Mouse (Mus musculus) liver, embryonic 14.5 days (tissue): ENCODE data around the gene Hmgn1. TPM values are rescaled to one million over a fixed set of nuclear protein-coding genes. Genes with fewer than 3 reads are reported as not detected.

Experiments
- ATAC-seq: fragments of 200-750 bp; cut with Nextera tagmentation; 2 replicates; pipeline ENCODE4 v1.8.0; 2017; ENCODE audit warnings: moderate number of reproducible peaks, mild to moderate bottlenecking, moderate library complexity; ENCODE audit not compliant: insufficient read depth
- DNase-seq, 3 experiments: peaks; one replicate each; pipeline ENCODE4 v3.0.0-alpha.2; 2012 to 2013; ENCODE audit warnings: low read depth in 3 of 3, low spot score in 3 of 3
- H3K27ac ChIP-seq: fragments of 300-500 bp; sonication (generic); 2 replicates; pipeline ENCODE4 v1.5.1; 2014; ENCODE audit warnings: moderate library complexity, mild to moderate bottlenecking, control low read depth, inconsistent platforms
- H3K27me3 ChIP-seq: fragments of 300-500 bp; sonication (generic); 2 replicates; pipeline ENCODE4 v1.6.1; 2014; ENCODE audit warnings: mild to moderate bottlenecking, low read length, moderate library complexity; ENCODE audit not compliant: control insufficient read depth, insufficient read depth
- H3K36me3 ChIP-seq: fragments of 300-500 bp; sonication (generic); replicated peaks from 2 replicates; pipeline ENCODE4 v1.6.1; 2014; ENCODE audit warnings: low read depth; ENCODE audit not compliant: control insufficient read depth, insufficient read depth
- H3K4me1 ChIP-seq, 2 experiments: fragments of 200-500 bp in 1 of 2; fragments of 300-500 bp in 1 of 2; sonication (generic) in 1 of 2; replicated peaks; 2 replicates each; pipeline ENCODE4 v1.6.1; 2012 to 2014; ENCODE audit warnings: antibody characterized with exemption in 1 of 2, inconsistent platforms in 1 of 2, low read length in 1 of 2; ENCODE audit not compliant: control insufficient read depth in 2 of 2, insufficient read depth in 2 of 2
- H3K4me2 ChIP-seq: fragments of 300-500 bp; sonication (generic); 2 replicates; pipeline ENCODE4 v1.6.1; 2014; ENCODE audit warnings: low read depth, mild to moderate bottlenecking, control low read depth, moderate library complexity
- H3K4me3 ChIP-seq, 2 experiments: fragments of 200-500 bp in 1 of 2; fragments of 300-500 bp in 1 of 2; sonication (generic) in 1 of 2; 2 replicates each; pipeline ENCODE4 v1.5.1; 2012 to 2014; ENCODE audit warnings: low read depth in 2 of 2, low read length in 2 of 2, mild to moderate bottlenecking in 2 of 2, control low read depth in 1 of 2, inconsistent platforms in 1 of 2, moderate library complexity in 1 of 2; ENCODE audit not compliant: insufficient read depth in 1 of 2
- H3K9ac ChIP-seq: fragments of 300-500 bp; sonication (generic); replicated peaks from 2 replicates; pipeline ENCODE4 v1.6.1; 2014; ENCODE audit warnings: mild to moderate bottlenecking, control low read depth, moderate library complexity
- H3K9me3 ChIP-seq: fragments of 300-500 bp; sonication (generic); 2 replicates; pipeline ENCODE4 v1.6.1; 2016; ENCODE audit warnings: low read length, mixed read lengths; ENCODE audit not compliant: control insufficient read depth
- CTCF ChIP-seq: IDR thresholded peaks from 2 replicates; pipeline ENCODE4 v1.5.1; 2016; ENCODE audit warnings: antibody characterized with exemption, low read depth, control low read depth
- EP300 ChIP-seq: IDR thresholded peaks from 2 replicates; pipeline ENCODE4 v1.6.1; 2016; ENCODE audit warnings: antibody characterized with exemption, low read depth
- WGBS: fragments of 180-500 bp; shearing (Covaris S2); extraction: QIAGEN DNeasy Blood & Tissue Kit; methylation state at CpG from one replicate; pipeline ENCODE4 v1.1.7; 2014; ENCODE audit not compliant: insufficient replicate concordance; 5-methylcytosine and 5-hydroxymethylcytosine counted together
- polyA plus RNA-seq, 2 experiments: library from polyadenylated mRNA; depleted of rRNA in 1 of 2; stranded (reverse) in 1 of 2; unstranded in 1 of 2; fragments of >200 nt; fragmentation: Nextera tagmentation in 1 of 2; extraction: Ambion mirVana in 1 of 2; gene quantifications; 2 replicates each; pipeline versions ENCODE4 v1.2.1 to v1.2.3; 2012 to 2014

The Hmgn1 gene
- polyA plus RNA-seq, 2 experiments, result 58.7 to 122 TPM

DNA sequence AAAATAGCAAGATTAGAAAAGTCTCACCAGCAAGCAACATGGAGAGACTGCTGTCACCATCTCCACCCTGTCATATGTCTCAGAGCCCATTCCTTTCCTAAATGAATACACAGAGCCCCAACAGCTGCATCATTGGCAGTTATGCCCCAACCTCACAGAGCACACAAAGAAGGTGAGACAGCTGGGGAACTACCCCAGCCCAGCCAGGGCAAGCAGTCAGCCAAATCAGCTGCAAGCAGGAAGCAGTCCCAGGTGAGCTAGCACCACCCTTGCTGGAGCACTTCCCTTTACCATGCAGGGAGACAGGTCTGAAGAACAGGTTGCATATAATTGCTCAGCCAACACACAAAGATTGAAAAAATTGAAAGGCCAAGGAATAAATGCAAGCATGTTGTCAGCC, 41.9 kb downstream of the Hmgn1 start:
- H3K36me3 ChIP-seq, result no peaks in the 10 kb centered on the region
- peaks cover 18% of the 10 kb centered on the region for H3K27me3 ChIP-seq
- no peak overlapping the region for H3K4me3 ChIP-seq
- H3K4me1 ChIP-seq, result peaks cover 0 to 9% of the 10 kb centered on the region in 2 experiments; a peak in 2 of 4 replicates
- no peak overlapping the region for H3K9ac ChIP-seq
- no peak for TF ChIP-seq EP300
- TF ChIP-seq CTCF, result no peak
- no peak for DNase-seq
- no peak for ATAC-seq
- no peak overlapping the region for H3K4me2 ChIP-seq
- H3K9me3 ChIP-seq, result no peaks in the 10 kb centered on the region
- H3K27ac ChIP-seq, result no peak overlapping the region

DNA sequence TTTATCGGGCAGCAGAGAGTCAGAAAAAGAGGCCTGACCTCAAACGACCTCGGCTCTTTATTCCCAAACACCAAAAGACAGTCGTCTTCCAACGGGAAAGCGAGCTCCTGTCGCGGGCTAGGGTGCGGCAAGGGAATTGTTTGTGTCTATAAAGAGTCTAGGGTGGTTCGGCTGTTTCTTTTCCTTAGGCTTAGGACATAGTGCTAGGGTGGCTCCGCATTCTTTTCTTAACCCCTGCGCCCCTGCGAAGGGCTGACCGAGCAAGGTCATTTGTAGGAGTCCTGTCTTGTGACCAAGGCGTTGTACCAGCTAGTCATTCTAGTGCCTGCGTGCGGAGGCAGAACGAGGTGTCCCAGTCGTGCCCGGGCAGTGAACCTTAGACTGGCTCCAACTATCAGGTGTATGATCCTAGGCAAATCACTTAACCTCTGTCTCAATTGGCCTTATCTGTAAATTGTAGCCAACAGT, 44.3 kb downstream of the Hmgn1 start:
- Histone ChIP-seq H3K4me2 (peak overlapping the region; percentile 90), H3K27me3 (peaks cover 18% of the 10 kb centered on the region), H3K4me1 (peaks cover 0 to 9% of the 10 kb centered on the region in 2 experiments; a peak in 2 of 4 replicates), H3K36me3 (no peaks in the 10 kb centered on the region; the same call in 1 of the 2 replicates), H3K4me3 (peak overlapping the region; percentile 38 to 74), H3K9ac (no peak overlapping the region), H3K9me3 (no peaks in the 10 kb centered on the region), H3K27ac (no peak overlapping the region)
- ATAC-seq (no peak), DNase-seq (no peak)
- TF ChIP-seq CTCF, result no peak
- TF ChIP-seq EP300, result no peak
- WGBS, result 23% methylated on average over 20 of the region's 20 CpGs

- Histone ChIP-seq H3K4me3 (peak within 1 kb of the TSS; percentile 74 to 79), H3K4me1 (peaks cover 0 to 9% of the 10 kb centered on the region in 2 experiments; a peak in 2 of 4 replicates), H3K4me2 (peak within 1 kb of the TSS; percentile 90), H3K9ac (peak within 1 kb of the TSS; percentile 65), H3K27ac (peak within 1 kb of the TSS; percentile 35; the same call in 1 of the 2 replicates), H3K9me3 (no peaks in the 10 kb centered on the region), H3K27me3 (peaks cover 18% of the 10 kb centered on the region), H3K36me3 (no peaks in the 10 kb centered on the region; the same call in 1 of the 2 replicates)
- ATAC-seq, result peak; percentile 71
- WGBS, result under 1% methylated on average over 99 of the region's 107 CpGs
- TF ChIP-seq CTCF (no peak), EP300 (no peak)
- peak; percentile 35 to 36 (median 36) for DNase-seq
Measured at GRCm38 (mm10) chr16:96082301-96083178, 45.0 kb downstream of the Hmgn1 start, which contains the start of gene Brwd1. Gene Brwd1, minus strand, starts transcription at chr16:96082526.

- peak overlapping the region; percentile 90 for H3K4me2 ChIP-seq
- no peak for TF ChIP-seq CTCF
- no peak for TF ChIP-seq EP300
- ATAC-seq (peak; percentile 44), DNase-seq (no peak)
- H3K36me3 ChIP-seq, result no peaks in the 10 kb centered on the region; the same call in 1 of the 2 replicates
- peak overlapping the region; percentile 74 to 79 for H3K4me3 ChIP-seq
- peak overlapping the region; percentile 35; the same call in 1 of the 2 replicates for H3K27ac ChIP-seq
- peak overlapping the region; percentile 65 for H3K9ac ChIP-seq
- H3K4me1 ChIP-seq, result peaks cover 0 to 5% of the 10 kb centered on the region in 2 experiments; a peak in 2 of 4 replicates
- H3K27me3 ChIP-seq, result peaks cover 18% of the 10 kb centered on the region
- H3K9me3 ChIP-seq, result no peaks in the 10 kb centered on the region
- under 1% methylated on average over 61 of the region's 68 CpGs for WGBS
Measured at GRCm38 (mm10) chr16:96081742-96082241, 45.7 kb downstream of the Hmgn1 start.

- TF ChIP-seq EP300 (no peak), CTCF (no peak)
- peak overlapping the region; percentile 90 for H3K4me2 ChIP-seq
- peak; percentile 59 to 61 (median 59) for DNase-seq
- H3K27ac ChIP-seq, result peak overlapping the region; percentile 35; the same call in 1 of the 2 replicates
- no peaks in the 10 kb centered on the region; the same call in 1 of the 2 replicates for H3K36me3 ChIP-seq
- ATAC-seq, result peak; percentile 78
- H3K9ac ChIP-seq, result peak overlapping the region; percentile 65
- peak overlapping the region; percentile 74 to 79 for H3K4me3 ChIP-seq
- 2% methylated on average over 26 of the region's 28 CpGs for WGBS
- no peaks in the 10 kb centered on the region for H3K9me3 ChIP-seq
- H3K27me3 ChIP-seq, result peaks cover 18% of the 10 kb centered on the region
- peaks cover 0 to 4% of the 10 kb centered on the region in 2 experiments; a peak in 1 of 4 replicates for H3K4me1 ChIP-seq
Measured at GRCm38 (mm10) chr16:96081331-96081730, 46.2 kb downstream of the Hmgn1 start.
